Mouse (Mus musculus): Measurements from ENCODE around the gene Ccl6.

The Ccl6 gene

GRCm38 (mm10) chr11:83592853-83593252 lies at the start of gene Ccl6:
Gene Ccl6, minus strand, starts transcription at chr11:83593087.
- Histone ChIP-seq H3K36me3 (ENCODE audit: control insufficient read depth, insufficient read depth, low read length, poor library complexity, severe bottlenecking) (no peaks in the 10 kb centered on the region), H3K27me3 (ENCODE audit: control insufficient read depth, insufficient read depth, low read length, poor library complexity, severe bottlenecking) (no peaks in the 10 kb centered on the region)
- DNase-seq (ENCODE audit: low read depth, low spot score) = no peak

GRCm38 (mm10) chr11:83641216-83641615 lies 48.3 kb upstream of the Ccl6 start:
- no peaks in the 10 kb centered on the region for H3K36me3 ChIP-seq (ENCODE audit: control insufficient read depth, insufficient read depth, low read length, poor library complexity, severe bottlenecking)

GRCm38 (mm10) chr11:83640141-83640540 lies 47.3 kb upstream of the Ccl6 start:
- peak; percentile 90 for DNase-seq (ENCODE audit: low read depth, low spot score)
- Histone ChIP-seq H3K27me3 (ENCODE audit: control insufficient read depth, insufficient read depth, low read length, poor library complexity, severe bottlenecking) (no peaks in the 10 kb centered on the region), H3K36me3 (ENCODE audit: control insufficient read depth, insufficient read depth, low read length, poor library complexity, severe bottlenecking) (no peaks in the 10 kb centered on the region)

More at GRCm38 (mm10) chr11:83641216-83641615, 48.3 kb upstream of the Ccl6 start:
- H3K27me3 ChIP-seq (ENCODE audit: control insufficient read depth, insufficient read depth, low read length, poor library complexity, severe bottlenecking) = no peaks in the 10 kb centered on the region
- peak; percentile 26 for DNase-seq (ENCODE audit: low read depth, low spot score)

GRCm38 (mm10) chr11:83639533-83639932 lies 46.6 kb upstream of the Ccl6 start:
- Histone ChIP-seq H3K36me3 (ENCODE audit: control insufficient read depth, insufficient read depth, low read length, poor library complexity, severe bottlenecking) (no peaks in the 10 kb centered on the region), H3K27me3 (ENCODE audit: control insufficient read depth, insufficient read depth, low read length, poor library complexity, severe bottlenecking) (no peaks in the 10 kb centered on the region)
- DNase-seq (ENCODE audit: low read depth, low spot score) = peak; percentile 76

- Histone ChIP-seq H3K27me3 (ENCODE audit: control insufficient read depth, insufficient read depth, low read length, poor library complexity, severe bottlenecking) (no peaks in the 10 kb centered on the region), H3K36me3 (ENCODE audit: control insufficient read depth, insufficient read depth, low read length, poor library complexity, severe bottlenecking) (no peaks in the 10 kb centered on the region)
- DNase-seq (ENCODE audit: low read depth, low spot score) = peak; percentile 35
Measured at GRCm38 (mm10) chr11:83638934-83639333, 46.0 kb upstream of the Ccl6 start.

- no peak for DNase-seq (ENCODE audit: low read depth, low spot score)
- Histone ChIP-seq H3K36me3 (ENCODE audit: control insufficient read depth, insufficient read depth, low read length, poor library complexity, severe bottlenecking) (no peaks in the 10 kb centered on the region), H3K27me3 (ENCODE audit: control insufficient read depth, insufficient read depth, low read length, poor library complexity, severe bottlenecking) (no peaks in the 10 kb centered on the region)
Measured at GRCm38 (mm10) chr11:83636742-83637235, 43.9 kb upstream of the Ccl6 start.

- no peaks in the 10 kb centered on the region for H3K36me3 ChIP-seq (ENCODE audit: control insufficient read depth, insufficient read depth, low read length, poor library complexity, severe bottlenecking)
- no peak for DNase-seq (ENCODE audit: low read depth, low spot score)
Measured at GRCm38 (mm10) chr11:83634898-83635297, 42.0 kb upstream of the Ccl6 start.

GRCm38 (mm10) chr11:83634425-83634824 lies 41.5 kb upstream of the Ccl6 start:
- DNase-seq (ENCODE audit: low read depth, low spot score) = no peak
- no peaks in the 10 kb centered on the region for H3K27me3 ChIP-seq (ENCODE audit: control insufficient read depth, insufficient read depth, low read length, poor library complexity, severe bottlenecking)

More at GRCm38 (mm10) chr11:83634898-83635297, 42.0 kb upstream of the Ccl6 start:
- H3K27me3 ChIP-seq (ENCODE audit: control insufficient read depth, insufficient read depth, low read length, poor library complexity, severe bottlenecking) = no peaks in the 10 kb centered on the region

GRCm38 (mm10) chr11:83632744-83633143 lies 39.9 kb upstream of the Ccl6 start:
- no peaks in the 10 kb centered on the region for H3K36me3 ChIP-seq (ENCODE audit: control insufficient read depth, insufficient read depth, low read length, poor library complexity, severe bottlenecking)
- no peaks in the 10 kb centered on the region for H3K27me3 ChIP-seq (ENCODE audit: control insufficient read depth, insufficient read depth, low read length, poor library complexity, severe bottlenecking)
- DNase-seq (ENCODE audit: low read depth, low spot score) = peak; percentile 60

More at GRCm38 (mm10) chr11:83634425-83634824, 41.5 kb upstream of the Ccl6 start:
- no peaks in the 10 kb centered on the region for H3K36me3 ChIP-seq (ENCODE audit: control insufficient read depth, insufficient read depth, low read length, poor library complexity, severe bottlenecking)

- DNase-seq (ENCODE audit: low read depth, low spot score) = no peak
- Histone ChIP-seq H3K27me3 (ENCODE audit: control insufficient read depth, insufficient read depth, low read length, poor library complexity, severe bottlenecking) (no peaks in the 10 kb centered on the region), H3K36me3 (ENCODE audit: control insufficient read depth, insufficient read depth, low read length, poor library complexity, severe bottlenecking) (no peaks in the 10 kb centered on the region)
Measured at GRCm38 (mm10) chr11:83631065-83631464, 38.2 kb upstream of the Ccl6 start.

GRCm38 (mm10) chr11:83630630-83631029 lies 37.7 kb upstream of the Ccl6 start:
- Histone ChIP-seq H3K27me3 (ENCODE audit: control insufficient read depth, insufficient read depth, low read length, poor library complexity, severe bottlenecking) (no peaks in the 10 kb centered on the region), H3K36me3 (ENCODE audit: control insufficient read depth, insufficient read depth, low read length, poor library complexity, severe bottlenecking) (no peaks in the 10 kb centered on the region)
- DNase-seq (ENCODE audit: low read depth, low spot score) = no peak

GRCm38 (mm10) chr11:83628808-83629207 lies 35.9 kb upstream of the Ccl6 start:
- H3K36me3 ChIP-seq (ENCODE audit: control insufficient read depth, insufficient read depth, low read length, poor library complexity, severe bottlenecking) = no peaks in the 10 kb centered on the region
- H3K27me3 ChIP-seq (ENCODE audit: control insufficient read depth, insufficient read depth, low read length, poor library complexity, severe bottlenecking) = no peaks in the 10 kb centered on the region
- DNase-seq (ENCODE audit: low read depth, low spot score) = no peak

- Histone ChIP-seq H3K27me3 (ENCODE audit: control insufficient read depth, insufficient read depth, low read length, poor library complexity, severe bottlenecking) (no peaks in the 10 kb centered on the region), H3K36me3 (ENCODE audit: control insufficient read depth, insufficient read depth, low read length, poor library complexity, severe bottlenecking) (no peaks in the 10 kb centered on the region)
- DNase-seq (ENCODE audit: low read depth, low spot score) = no peak
Measured at GRCm38 (mm10) chr11:83623586-83623985, 30.7 kb upstream of the Ccl6 start.

- H3K27me3 ChIP-seq (ENCODE audit: control insufficient read depth, insufficient read depth, low read length, poor library complexity, severe bottlenecking) = no peaks in the 10 kb centered on the region
- no peaks in the 10 kb centered on the region for H3K36me3 ChIP-seq (ENCODE audit: control insufficient read depth, insufficient read depth, low read length, poor library complexity, severe bottlenecking)
- peak; percentile 34 for DNase-seq (ENCODE audit: low read depth, low spot score)
Measured at GRCm38 (mm10) chr11:83619037-83619436, 26.1 kb upstream of the Ccl6 start.

GRCm38 (mm10) chr11:83618238-83618637 lies 25.4 kb upstream of the Ccl6 start:
- no peaks in the 10 kb centered on the region for H3K36me3 ChIP-seq (ENCODE audit: control insufficient read depth, insufficient read depth, low read length, poor library complexity, severe bottlenecking)
- DNase-seq (ENCODE audit: low read depth, low spot score) = no peak
- H3K27me3 ChIP-seq (ENCODE audit: control insufficient read depth, insufficient read depth, low read length, poor library complexity, severe bottlenecking) = no peaks in the 10 kb centered on the region

- Histone ChIP-seq H3K27me3 (ENCODE audit: control insufficient read depth, insufficient read depth, low read length, poor library complexity, severe bottlenecking) (no peaks in the 10 kb centered on the region), H3K36me3 (ENCODE audit: control insufficient read depth, insufficient read depth, low read length, poor library complexity, severe bottlenecking) (no peaks in the 10 kb centered on the region)
- no peak for DNase-seq (ENCODE audit: low read depth, low spot score)
Measured at GRCm38 (mm10) chr11:83616586-83616985, 23.7 kb upstream of the Ccl6 start.
